Mouse (Mus musculus) CH12.LX (cell line): ENCODE data around the gene Syt12. TPM values are rescaled to one million over a fixed set of nuclear protein-coding genes. Genes with fewer than 3 reads are reported as not detected.

Experiments
- DNase-seq: peaks from one replicate; pipeline ENCODE4 v3.0.0-alpha.2; 2013; ENCODE audit errors: extremely low read depth
- H3K27ac ChIP-seq: 2 replicates; pipeline ENCODE4 v1.5.1; 2012; ENCODE audit warnings: low read depth, mild to moderate bottlenecking, control low read depth, moderate library complexity; ENCODE audit not compliant: insufficient read depth
- H3K27me3 ChIP-seq: replicated peaks from 2 replicates; pipeline ENCODE3; 2012; ENCODE audit warnings: inconsistent platforms
- H3K36me3 ChIP-seq, 2 experiments: replicated peaks in 1 of 2; 2 replicates each; pipeline versions ENCODE3 to v1.6.1; 2012; ENCODE audit warnings: inconsistent platforms in 1 of 2, low read length in 1 of 2, mild to moderate bottlenecking in 1 of 2, mixed read lengths in 1 of 2, moderate library complexity in 1 of 2; ENCODE audit not compliant: control insufficient read depth in 1 of 2, insufficient read depth in 1 of 2
- H3K4me1 ChIP-seq, 2 experiments: 2 replicates each; pipeline ENCODE4 v1.6.1; 2012; ENCODE audit warnings: inconsistent platforms in 1 of 2, moderate library complexity in 1 of 2; ENCODE audit not compliant: insufficient read depth in 2 of 2, control insufficient read depth in 1 of 2
- H3K4me2 ChIP-seq: 2 replicates; pipeline ENCODE4 v1.6.1; 2012; ENCODE audit warnings: low read depth, mild to moderate bottlenecking, control low read depth; ENCODE audit not compliant: poor library complexity, insufficient read depth, severe bottlenecking
- H3K4me3 ChIP-seq, 3 experiments: fragments of 150-350 bp in 1 of 3; sonication (generic) in 1 of 3; replicated peaks in 1 of 3; 2 replicates each; pipeline versions ENCODE3 to v1.5.1; 2011 to 2012; ENCODE audit warnings: low read depth in 2 of 3, low read length in 2 of 3, mild to moderate bottlenecking in 2 of 3, moderate library complexity in 2 of 3, control low read depth in 1 of 3, improper control_type of control experiment in 1 of 3, inconsistent platforms in 1 of 3, mixed read lengths in 1 of 3; ENCODE audit not compliant: poor library complexity in 1 of 3
- H3K79me2 ChIP-seq: replicated peaks from 2 replicates; pipeline ENCODE4 v1.6.1; 2012; ENCODE audit warnings: mild to moderate bottlenecking, moderate library complexity; ENCODE audit not compliant: control insufficient read depth, poor library complexity, insufficient read depth, severe bottlenecking; ENCODE audit errors: extremely low read depth
- H3K9ac ChIP-seq: 2 replicates; pipeline ENCODE4 v1.6.1; 2012; ENCODE audit warnings: low read depth, mild to moderate bottlenecking, control low read depth, moderate library complexity; ENCODE audit not compliant: insufficient read depth
- H3K9me3 ChIP-seq: replicated peaks from 2 replicates; pipeline ENCODE3; 2012; ENCODE audit warnings: low read length, inconsistent platforms, mixed read lengths
- CHD2 ChIP-seq: IDR thresholded peaks from 2 replicates; pipeline ENCODE4 v1.6.1; 2011; ENCODE audit warnings: low read length, improper control_type of control experiment
- CTCF ChIP-seq, 2 experiments: IDR thresholded peaks in 1 of 2; conservative IDR thresholded peaks in 1 of 2; 2 replicates each; pipeline ENCODE4 v1.5.1; 2011 to 2012; ENCODE audit warnings: low read depth in 2 of 2, low read length in 2 of 2, improper control_type of control experiment in 1 of 2, inconsistent platforms in 1 of 2, mild to moderate bottlenecking in 1 of 2, moderate library complexity in 1 of 2
- E2F4 ChIP-seq: IDR thresholded peaks from 2 replicates; pipeline ENCODE4 v1.6.1; 2011; ENCODE audit warnings: low read depth, low read length, improper control_type of control experiment; ENCODE audit not compliant: insufficient replicate concordance
- ELF1 ChIP-seq: IDR thresholded peaks from 2 replicates; pipeline ENCODE4 v1.6.1; 2014; ENCODE audit warnings: low read depth, mild to moderate bottlenecking, inconsistent platforms, low read length, improper control_type of control experiment
- EP300 ChIP-seq: IDR thresholded peaks from 2 replicates; pipeline ENCODE4 v1.6.1; 2011; ENCODE audit warnings: low read length, improper control_type of control experiment
- JUND ChIP-seq: conservative IDR thresholded peaks from 2 replicates; pipeline ENCODE4 v1.6.1; 2011; ENCODE audit warnings: low read depth, low read length, improper control_type of control experiment
- KAT2A ChIP-seq: IDR thresholded peaks from 2 replicates; pipeline ENCODE4 v1.6.1; 2012; ENCODE audit warnings: low read length, improper control_type of control experiment, inconsistent platforms; ENCODE audit not compliant: insufficient replicate concordance
- MAFK ChIP-seq: IDR thresholded peaks from 2 replicates; pipeline ENCODE4 v1.6.1; 2011; ENCODE audit warnings: low read length, improper control_type of control experiment; ENCODE audit not compliant: insufficient replicate concordance
- MEF2A ChIP-seq: IDR thresholded peaks from 2 replicates; pipeline ENCODE4 v1.6.1; 2014; ENCODE audit warnings: low read depth, mild to moderate bottlenecking, inconsistent platforms, low read length, improper control_type of control experiment, borderline replicate concordance
- MXI1 ChIP-seq: IDR thresholded peaks from 2 replicates; pipeline ENCODE4 v1.6.1; 2011; ENCODE audit warnings: mild to moderate bottlenecking, low read depth, low read length, improper control_type of control experiment
- MYC ChIP-seq: IDR thresholded peaks from 2 replicates; pipeline ENCODE4 v1.6.1; 2011; ENCODE audit warnings: low read depth, mild to moderate bottlenecking, improper control_type of control experiment, low read length
- NELFE ChIP-seq: IDR thresholded peaks from 2 replicates; pipeline ENCODE4 v1.6.1; 2011; ENCODE audit warnings: low read depth, low read length, improper control_type of control experiment
- RAD21 ChIP-seq: IDR thresholded peaks from 2 replicates; pipeline ENCODE4 v1.6.1; 2011; ENCODE audit warnings: low read depth, mild to moderate bottlenecking, low read length, improper control_type of control experiment, moderate library complexity
- RCOR1 ChIP-seq: conservative IDR thresholded peaks from 2 replicates; pipeline ENCODE4 v1.6.1; 2012; ENCODE audit warnings: low read depth, mild to moderate bottlenecking, inconsistent platforms, low read length, improper control_type of control experiment
- TCF12 ChIP-seq: IDR thresholded peaks from 2 replicates; pipeline ENCODE4 v1.6.1; 2014; ENCODE audit warnings: low read depth, mild to moderate bottlenecking, inconsistent platforms, low read length, improper control_type of control experiment
- UBTF ChIP-seq: IDR thresholded peaks from 2 replicates; pipeline ENCODE4 v1.6.1; 2012; ENCODE audit warnings: low read depth, mild to moderate bottlenecking, inconsistent platforms, low read length, improper control_type of control experiment, moderate library complexity
- USF2 ChIP-seq: conservative IDR thresholded peaks from 2 replicates; pipeline ENCODE4 v1.6.1; 2011; ENCODE audit warnings: low read depth, low read length, improper control_type of control experiment
- ZMIZ1 ChIP-seq: IDR thresholded peaks from 2 replicates; pipeline ENCODE4 v1.6.1; 2012; ENCODE audit warnings: low read depth, mild to moderate bottlenecking, inconsistent platforms, low read length, improper control_type of control experiment
- ZNF384 ChIP-seq: IDR thresholded peaks from 2 replicates; pipeline ENCODE4 v1.6.1; 2012; ENCODE audit warnings: low read depth, low read length, improper control_type of control experiment, inconsistent platforms
- dilution Hi-C: fragments of 300-500 bp; cut with MboI; formaldehyde crosslinking; loops from 2 replicates; pipeline ENCODE4 v1.14.3; 2020; ENCODE audit warnings: low sequenced_read_pairs; ENCODE audit not compliant: extremely low pct_unique_long_range_greater_than_20kb, extremely low pct_ligation_motif_present
- in situ Hi-C: fragments of 300-500 bp; cut with MboI; formaldehyde crosslinking; loops from 3 replicates; pipeline ENCODE4 v1.14.3; 2019; ENCODE audit warnings: low sequenced_read_pairs, low pct_ligation_motif_present, low pct_unique_long_range_greater_than_20kb, mixed read lengths
- polyA plus RNA-seq: library from polyadenylated mRNA; unstranded; fragments of >175 nt; gene quantifications from 2 replicates; pipeline ENCODE4 v1.2.1, GENCODE M21; 2012; ENCODE audit warnings: low read depth; ENCODE audit not compliant: insufficient read length
- total RNA-seq, 2 experiments: library from RNA; depleted of rRNA; stranded (reverse); fragments of 300-350 nt in 1 of 2; fragments of >200 nt in 1 of 2; gene quantifications; 2 replicates each; pipeline ENCODE4 v1.2.3; 2012 to 2014

Gene Syt12
- total and polyA plus RNA-seq, 3 experiments, result 0.17 to 0.50 TPM; not detected in 1

GRCm38 (mm10) chr19:4494707-4495106, 17.5 kb upstream of the Syt12 start:
- no peak overlapping the region for H3K27ac ChIP-seq
- no peak for DNase-seq
- in situ Hi-C loops (loop anchor here (5.0 to 25.0 kb wide), 4 partner anchors 130 to 493 kb away; partner anchors contain the start of genes Ctsf, Npas4 and Rce1), dilution Hi-C loops (no loop called here)
- H3K9ac ChIP-seq, result no peak overlapping the region
- no peaks in the 10 kb centered on the region for H3K79me2 ChIP-seq
- H3K4me1 ChIP-seq, result peaks cover 0 to 15% of the 10 kb centered on the region in 2 experiments; a peak in 2 of 4 replicates
- no peaks in the 10 kb centered on the region for H3K9me3 ChIP-seq
- TF ChIP-seq MEF2A, result no peak
- TF ChIP-seq JUND, result no peak
- no peak for TF ChIP-seq MXI1
- no peak for TF ChIP-seq E2F4
- TF ChIP-seq EP300, result no peak
- no peak for TF ChIP-seq MYC
- TF ChIP-seq ELF1, result no peak
- TF ChIP-seq ZNF384, result no peak
- no peak for TF ChIP-seq MAFK
- no peak for TF ChIP-seq KAT2A
- TF ChIP-seq RAD21, result no peak
- no peak for TF ChIP-seq RCOR1
- no peak for TF ChIP-seq ZMIZ1
- TF ChIP-seq USF2, result no peak
- no peak for TF ChIP-seq UBTF
- TF ChIP-seq CTCF (conservative IDR thresholded peaks at IDR 0.05 in 1 of 2, IDR thresholded peaks at IDR 0.05 in 1 of 2; ENCODE audit: low read depth in 2 of 2, low read length in 2 of 2), result no peak
- no peak for TF ChIP-seq CHD2
- no peak for TF ChIP-seq NELFE
- TF ChIP-seq TCF12, result no peak
- no peak overlapping the region for H3K4me3 ChIP-seq
- H3K36me3 ChIP-seq, result no peaks in the 10 kb centered on the region
- H3K27me3 ChIP-seq, result peaks cover 2% of the 10 kb centered on the region
- no peak overlapping the region for H3K4me2 ChIP-seq

DNA sequence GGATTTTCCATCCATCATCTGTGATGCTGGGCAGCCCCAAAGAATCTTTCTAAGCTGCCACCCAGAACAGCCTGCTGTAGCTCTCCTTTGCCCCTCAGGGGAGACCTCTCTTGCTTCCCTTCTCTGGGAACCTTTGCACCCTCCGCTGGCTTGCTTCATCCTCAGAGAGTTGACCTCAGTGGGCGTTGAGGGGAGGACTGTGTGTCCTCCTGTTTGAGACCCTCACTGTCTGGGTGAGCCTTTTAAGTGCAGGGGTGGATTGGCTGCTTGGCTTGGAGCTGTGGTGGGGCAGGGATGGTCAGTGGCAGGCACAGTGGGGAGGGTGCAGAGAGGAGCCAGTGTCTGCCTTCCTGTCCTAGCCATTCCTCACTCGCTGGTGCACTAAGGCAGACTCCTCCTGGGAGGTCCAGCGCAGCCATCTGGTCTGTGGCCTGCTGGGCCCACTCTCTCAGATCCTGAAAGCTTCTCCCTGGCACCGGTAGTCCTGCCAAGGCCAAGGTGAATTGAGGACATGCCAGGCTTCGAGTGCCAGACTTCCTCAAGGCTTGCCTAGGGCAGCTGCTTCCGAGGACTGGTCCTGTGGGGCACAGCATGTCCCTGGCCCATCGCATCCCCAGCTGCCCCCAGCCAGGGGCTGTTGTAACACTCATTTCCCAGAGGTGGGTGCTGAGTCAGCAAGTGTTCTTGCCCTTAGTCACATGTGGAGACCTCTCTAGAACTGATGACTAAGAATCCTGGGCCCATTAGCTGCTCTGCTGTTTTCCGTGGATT, 15.5 kb upstream of the Syt12 start:
- Histone ChIP-seq H3K4me1 (peaks cover 0 to 8% of the 10 kb centered on the region in 2 experiments; a peak in 2 of 4 replicates), H3K9me3 (no peaks in the 10 kb centered on the region), H3K4me2 (no peak overlapping the region), H3K79me2 (no peaks in the 10 kb centered on the region), H3K4me3 (no peak overlapping the region), H3K27ac (no peak overlapping the region), H3K36me3 (no peaks in the 10 kb centered on the region), H3K9ac (no peak overlapping the region), H3K27me3 (peaks cover 2% of the 10 kb centered on the region)
- TF ChIP-seq MAFK (peak; percentile 87; the same call in 1 of the 2 replicates), NELFE (no peak)
- in situ Hi-C loops, result loop anchor here (10.0 to 25.0 kb wide), 3 partner anchors 132 to 495 kb away; partner anchors contain the start of genes Ctsf, Npas4 and Rce1
- dilution Hi-C loops, result no loop called here
- DNase-seq, result no peak
